Mouse (Mus musculus) lung, embryonic 15.5 days (tissue): ENCODE results near the gene Gm45062. TPM values are rescaled to one million over a fixed set of nuclear protein-coding genes. Genes with fewer than 3 reads are reported as not detected.
A peak's percentile ranks its signal among the peaks of the same experiment; 100 is the strongest.

Source experiments
- ATAC-seq: fragments of 200-750 bp; cut with Nextera tagmentation; 2 replicates; pipeline ENCODE4 v1.8.0; 2017; ENCODE audit warnings: moderate number of reproducible peaks, borderline replicate concordance; ENCODE audit not compliant: low FRiP score, low TSS enrichment; ENCODE audit errors: extremely low read depth
- H3K27ac ChIP-seq: fragments of 300-500 bp; sonication (generic); 2 replicates; pipeline ENCODE4 v1.5.1; 2015; ENCODE audit warnings: moderate library complexity, mild to moderate bottlenecking, inconsistent platforms
- H3K27me3 ChIP-seq: fragments of 300-500 bp; sonication (generic); 2 replicates; pipeline ENCODE4 v1.6.1; 2015; ENCODE audit warnings: inconsistent platforms
- H3K36me3 ChIP-seq: fragments of 300-500 bp; sonication (generic); 2 replicates; pipeline ENCODE4 v1.6.1; 2015; ENCODE audit warnings: inconsistent platforms
- H3K4me1 ChIP-seq: fragments of 300-500 bp; sonication (generic); 2 replicates; pipeline ENCODE4 v1.6.1; 2015; ENCODE audit warnings: inconsistent platforms
- H3K4me2 ChIP-seq: fragments of 300-500 bp; sonication (generic); 2 replicates; pipeline ENCODE4 v1.6.1; 2015; ENCODE audit warnings: inconsistent platforms, mild to moderate bottlenecking, moderate library complexity
- H3K4me3 ChIP-seq: fragments of 300-500 bp; sonication (generic); 2 replicates; pipeline ENCODE4 v1.5.1; 2015; ENCODE audit warnings: mild to moderate bottlenecking, inconsistent platforms
- H3K9ac ChIP-seq: fragments of 300-500 bp; sonication (generic); 2 replicates; pipeline ENCODE4 v1.6.1; 2015; ENCODE audit warnings: inconsistent platforms
- H3K9me3 ChIP-seq: fragments of 300-500 bp; sonication (generic); 2 replicates; pipeline ENCODE4 v1.6.1; 2016; ENCODE audit warnings: inconsistent platforms
- WGBS: fragments of 180-500 bp; shearing (Covaris S2); methylation state at CpG from one replicate; pipeline ENCODE4 v1.1.7; 2015; 5-methylcytosine and 5-hydroxymethylcytosine counted together
- polyA plus RNA-seq: library from polyadenylated mRNA; unstranded; fragments of >200 nt; fragmentation: Nextera tagmentation; extraction: Ambion mirVana; gene quantifications from 2 replicates; pipeline ENCODE4 v1.2.1, GENCODE M21; 2015

Gm45062 gene
- polyA plus RNA-seq, 1 experiment from 2014 or later = 11.1 TPM

DNA sequence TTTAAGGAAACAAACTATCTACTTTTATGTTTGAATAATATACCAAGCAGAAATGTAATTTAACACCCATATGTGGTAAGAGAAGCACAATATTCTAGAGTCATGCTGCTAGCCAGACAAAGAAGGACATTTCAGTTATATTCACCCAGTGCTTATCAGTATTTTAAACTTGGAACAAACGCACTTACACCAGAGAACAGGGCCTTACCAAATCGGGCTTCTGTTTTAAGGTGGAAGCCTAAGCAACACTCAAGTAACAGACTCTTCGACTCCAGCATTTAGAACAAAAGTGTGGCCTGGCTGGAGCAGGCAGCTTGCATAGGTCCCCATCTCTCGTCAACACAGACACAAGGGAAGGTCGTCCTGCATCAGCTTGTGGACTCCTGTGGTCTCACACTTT lies 229.0 kb downstream of the Gm45062 start:
- Histone ChIP-seq H3K4me1 (peaks cover 13% of the 10 kb centered on the region), H3K36me3 (no peaks in the 10 kb centered on the region), H3K4me2 (no peak overlapping the region), H3K9ac (no peak overlapping the region), H3K9me3 (no peaks in the 10 kb centered on the region), H3K27me3 (no peaks in the 10 kb centered on the region), H3K27ac (no peak overlapping the region), H3K4me3 (no peak overlapping the region)
- whole genome bisulfite sequencing = 37% methylated on average over 5 of the region's 5 CpGs
- no peak for ATAC-seq

DNA sequence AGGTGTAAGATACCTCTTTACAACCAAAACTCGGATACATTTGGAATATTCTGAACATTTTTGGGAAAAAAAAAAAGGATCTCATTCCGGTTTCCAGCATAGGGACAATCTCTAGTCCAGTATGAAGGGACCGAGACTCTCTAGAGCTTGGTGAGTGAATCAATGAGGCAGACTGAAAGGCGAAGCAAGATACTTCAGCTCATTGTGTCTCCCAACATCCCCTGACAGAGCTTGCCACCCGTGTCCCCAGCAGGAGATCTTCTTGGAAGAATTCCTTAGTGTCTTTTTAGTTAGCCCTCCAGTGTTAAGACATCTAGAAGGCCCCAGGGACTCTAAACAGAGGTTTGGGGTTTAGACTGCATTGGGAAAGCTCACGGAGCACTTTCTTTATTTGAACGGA lies 230.0 kb downstream of the Gm45062 start:
- Histone ChIP-seq H3K27me3 (no peaks in the 10 kb centered on the region), H3K9ac (no peak overlapping the region), H3K4me2 (no peak overlapping the region), H3K4me1 (peaks cover 13% of the 10 kb centered on the region), H3K4me3 (no peak overlapping the region), H3K9me3 (no peaks in the 10 kb centered on the region), H3K27ac (no peak overlapping the region), H3K36me3 (no peaks in the 10 kb centered on the region)
- no peak for ATAC-seq
- 83% methylated on average over 7 of the region's 7 CpGs for WGBS

GRCm38 (mm10) chr6:8489938-8490585 lies 230.8 kb downstream of the Gm45062 start:
- H3K27ac ChIP-seq = no peak overlapping the region
- no peak overlapping the region for H3K4me3 ChIP-seq
- H3K4me2 ChIP-seq = no peak overlapping the region
- H3K4me1 ChIP-seq = peaks cover 8% of the 10 kb centered on the region
- no peaks in the 10 kb centered on the region for H3K9me3 ChIP-seq
- no peak overlapping the region for H3K9ac ChIP-seq
- 88% methylated on average over 1 of the region's 1 CpGs for WGBS
- ATAC-seq = no peak
- no peaks in the 10 kb centered on the region for H3K27me3 ChIP-seq
- no peaks in the 10 kb centered on the region for H3K36me3 ChIP-seq

- H3K27me3 ChIP-seq = no peaks in the 10 kb centered on the region
Measured at GRCm38 (mm10) chr6:8492248-8492647, 233.0 kb downstream of the Gm45062 start.

GRCm38 (mm10) chr6:8495109-8495826 lies 236.0 kb downstream of the Gm45062 start:
- Histone ChIP-seq H3K4me2 (no peak overlapping the region), H3K4me3 (no peak overlapping the region), H3K27ac (0 out of 2 replicates have a peak overlapping the region, but pooled peaks have one; percentile 17), H3K27me3 (no peaks in the 10 kb centered on the region), H3K36me3 (no peaks in the 10 kb centered on the region), H3K9me3 (no peaks in the 10 kb centered on the region), H3K4me1 (0 out of 2 replicates have a peak, but pooled peaks cover 6% of the 10 kb centered on the region), H3K9ac (no peak overlapping the region)
- WGBS = 74% methylated on average over 5 of the region's 5 CpGs
- ATAC-seq = no peak

More at GRCm38 (mm10) chr6:8492248-8492647, 233.0 kb downstream of the Gm45062 start:
- Histone ChIP-seq H3K27ac (no peak overlapping the region), H3K9ac (no peak overlapping the region), H3K9me3 (no peaks in the 10 kb centered on the region), H3K4me1 (0 out of 2 replicates have a peak, but pooled peaks cover 6% of the 10 kb centered on the region), H3K4me3 (no peak overlapping the region), H3K4me2 (no peak overlapping the region), H3K36me3 (no peaks in the 10 kb centered on the region)
- no peak for ATAC-seq
- 82% methylated on average over 3 of the region's 3 CpGs for WGBS

DNA sequence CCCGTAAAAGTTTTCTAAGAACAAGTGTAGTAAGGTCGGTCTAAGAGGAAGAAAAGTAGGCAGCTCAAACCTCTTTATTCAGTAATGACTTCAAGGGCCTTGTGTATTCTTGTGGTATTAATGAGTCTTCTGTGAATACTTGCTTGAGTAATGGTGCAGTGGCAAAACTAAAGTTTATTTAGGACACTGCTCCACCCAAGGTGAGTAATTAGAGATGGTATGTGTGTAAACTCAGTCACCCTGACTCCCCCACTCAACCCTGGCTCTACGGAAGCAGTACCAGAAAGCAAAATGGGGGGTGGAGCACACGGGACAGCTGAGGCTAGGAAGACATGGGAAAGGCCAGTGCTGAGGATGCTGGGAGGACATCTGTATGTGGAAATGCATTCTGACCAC lies 236.6 kb downstream of the Gm45062 start:
- Histone ChIP-seq H3K9me3 (no peaks in the 10 kb centered on the region), H3K9ac (no peak overlapping the region)

DNA sequence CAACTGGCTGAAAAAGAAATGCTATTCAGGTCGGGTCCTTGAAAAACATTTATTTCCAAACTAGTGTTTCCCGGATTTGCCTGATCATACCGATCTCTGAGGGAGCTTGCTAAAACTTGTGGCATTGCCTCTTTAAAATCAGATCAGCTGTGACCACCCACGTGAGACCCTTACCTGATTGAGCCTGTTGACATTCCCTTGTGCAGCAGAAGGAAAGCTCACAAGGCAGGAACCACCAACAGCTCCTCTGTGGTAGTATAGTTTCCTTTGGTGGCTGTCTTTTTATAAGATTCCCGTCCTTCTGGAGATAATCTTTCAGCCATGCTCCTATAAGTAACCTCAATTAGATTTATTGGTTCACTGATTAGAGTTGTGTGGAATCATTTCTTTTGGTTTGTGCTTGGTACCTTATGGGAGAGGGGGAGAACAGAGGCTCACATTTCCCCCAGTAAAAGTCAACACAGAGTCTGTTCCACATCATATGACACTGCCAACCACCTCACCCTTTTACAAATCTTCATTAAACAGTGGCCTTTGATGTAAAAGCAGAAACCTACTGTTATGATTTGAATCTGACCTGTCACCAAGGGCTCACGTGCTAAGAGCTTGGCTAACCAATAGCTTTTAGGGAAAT lies 238.1 kb downstream of the Gm45062 start:
- no peak overlapping the region for H3K4me3 ChIP-seq
- no peak overlapping the region for H3K27ac ChIP-seq
- H3K4me1 ChIP-seq = 0 out of 2 replicates have a peak, but pooled peaks cover 6% of the 10 kb centered on the region
- H3K4me2 ChIP-seq = no peak overlapping the region
- no peak overlapping the region for H3K9ac ChIP-seq
- no peaks in the 10 kb centered on the region for H3K9me3 ChIP-seq
- no peaks in the 10 kb centered on the region for H3K36me3 ChIP-seq
- 59% methylated on average over 6 of the region's 6 CpGs for WGBS
- no peaks in the 10 kb centered on the region for H3K27me3 ChIP-seq
- no peak for ATAC-seq

More for the DNA sequence above, 236.6 kb downstream of the Gm45062 start:
- Histone ChIP-seq H3K27ac (no peak overlapping the region), H3K4me2 (no peak overlapping the region), H3K27me3 (no peaks in the 10 kb centered on the region), H3K4me3 (no peak overlapping the region), H3K4me1 (0 out of 2 replicates have a peak, but pooled peaks cover 6% of the 10 kb centered on the region), H3K36me3 (no peaks in the 10 kb centered on the region)
- no peak for ATAC-seq
- WGBS = 48% methylated on average over 4 of the region's 4 CpGs

DNA sequence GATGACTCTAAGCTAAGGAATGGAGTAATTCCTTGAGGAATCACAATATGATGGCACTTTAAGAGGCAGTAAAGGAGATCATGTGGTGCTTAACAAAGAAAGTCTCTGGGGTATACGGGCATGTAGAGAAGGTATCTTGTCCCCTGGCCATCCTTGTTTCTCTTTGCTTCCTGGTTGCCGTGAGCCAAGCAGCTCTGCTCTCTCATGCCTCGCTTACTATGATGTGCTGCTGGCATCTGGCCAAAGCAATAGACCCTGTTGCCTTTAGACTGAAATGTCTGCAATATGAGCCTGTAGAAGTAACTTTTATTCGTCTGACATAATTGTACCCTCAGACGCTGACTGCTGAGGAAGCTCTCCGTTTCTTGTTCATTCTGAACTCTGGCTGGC lies 238.6 kb downstream of the Gm45062 start:
- H3K9ac ChIP-seq = no peak overlapping the region
- H3K4me2 ChIP-seq = no peak overlapping the region
- no peaks in the 10 kb centered on the region for H3K36me3 ChIP-seq
- no peak for ATAC-seq
- H3K4me1 ChIP-seq = 0 out of 2 replicates have a peak, but pooled peaks cover 6% of the 10 kb centered on the region
- 45% methylated on average over 6 of the region's 6 CpGs for WGBS
- H3K9me3 ChIP-seq = no peaks in the 10 kb centered on the region
- no peak overlapping the region for H3K27ac ChIP-seq
- H3K27me3 ChIP-seq = no peaks in the 10 kb centered on the region
- H3K4me3 ChIP-seq = no peak overlapping the region

DNA sequence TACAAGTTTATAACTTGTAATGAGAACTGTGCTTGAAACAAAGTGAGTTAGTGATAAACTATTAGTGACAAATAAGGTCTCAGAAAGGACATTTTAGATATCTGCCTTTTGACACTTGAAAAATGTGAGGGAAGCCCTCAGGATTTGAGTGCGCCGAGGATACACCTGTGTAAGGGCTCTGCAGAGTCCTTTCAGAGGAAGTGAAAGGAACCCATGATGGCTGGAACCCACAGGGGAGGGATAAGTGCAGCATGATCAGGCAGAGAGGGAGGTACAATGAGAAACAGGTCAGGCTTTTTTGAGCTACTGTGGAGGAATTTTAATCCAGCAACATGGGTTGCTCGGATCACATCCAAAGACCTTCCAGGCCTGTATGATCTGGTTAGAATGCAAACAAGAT lies 239.7 kb downstream of the Gm45062 start:
- Histone ChIP-seq H3K27ac (no peak overlapping the region), H3K4me1 (0 out of 2 replicates have a peak, but pooled peaks cover 6% of the 10 kb centered on the region), H3K9me3 (no peaks in the 10 kb centered on the region), H3K4me3 (no peak overlapping the region), H3K9ac (no peak overlapping the region), H3K27me3 (no peaks in the 10 kb centered on the region), H3K4me2 (no peak overlapping the region), H3K36me3 (no peaks in the 10 kb centered on the region)
- WGBS = 72% methylated on average over 3 of the region's 3 CpGs
- ATAC-seq = no peak

DNA sequence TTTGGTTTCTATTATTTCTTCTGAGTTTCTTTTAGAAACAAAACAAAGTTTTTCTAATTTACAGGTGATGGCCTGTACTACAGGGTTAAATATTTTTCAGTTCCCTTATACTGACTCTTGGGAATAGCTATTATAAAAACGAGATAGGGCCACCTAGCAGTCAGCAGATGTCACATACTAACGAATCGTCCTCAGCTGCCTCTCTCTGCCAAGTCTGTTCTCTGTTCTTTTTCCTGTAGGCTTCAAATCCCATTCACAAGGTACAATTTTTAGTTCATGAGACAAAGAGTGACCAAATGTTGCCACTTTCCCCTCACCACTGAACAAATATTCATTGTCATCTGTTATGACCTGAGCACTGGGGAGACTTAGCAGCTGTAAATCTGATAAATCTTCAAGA lies 244.7 kb downstream of the Gm45062 start:
- Histone ChIP-seq H3K27ac (no peak overlapping the region), H3K36me3 (no peaks in the 10 kb centered on the region), H3K4me1 (peaks cover 5% of the 10 kb centered on the region), H3K9ac (no peak overlapping the region), H3K4me2 (no peak overlapping the region), H3K27me3 (no peaks in the 10 kb centered on the region), H3K4me3 (no peak overlapping the region), H3K9me3 (no peaks in the 10 kb centered on the region)
- WGBS = 34% methylated on average over 3 of the region's 3 CpGs
- ATAC-seq = no peak

GRCm38 (mm10) chr6:8504521-8505228 lies 245.4 kb downstream of the Gm45062 start:
- H3K36me3 ChIP-seq = no peaks in the 10 kb centered on the region
- 82% methylated on average over 6 of the region's 6 CpGs for WGBS
- H3K9ac ChIP-seq = no peak overlapping the region
- H3K4me3 ChIP-seq = no peak overlapping the region
- H3K4me1 ChIP-seq = peaks cover 5% of the 10 kb centered on the region
- ATAC-seq = no peak
- no peaks in the 10 kb centered on the region for H3K27me3 ChIP-seq
- H3K27ac ChIP-seq = no peak overlapping the region
- no peaks in the 10 kb centered on the region for H3K9me3 ChIP-seq
- H3K4me2 ChIP-seq = no peak overlapping the region
